Mouse (Mus musculus): Measurements from ENCODE around the gene Ing2.

GRCm38 (mm10) chr8:47683994-47684393 is 8.6 kb upstream of the Ing2 start:
- TF ChIP-seq EP300 (IDR thresholded peaks at IDR 0.05; ENCODE audit: low read depth in 1 of 2, low read length in 2 of 2) (no peak), MXI1 (IDR thresholded peaks at IDR 0.05; ENCODE audit: low read depth, low read length) (no peak), MYC (IDR thresholded peaks at IDR 0.05; ENCODE audit: low read depth, low read length) (no peak), CTCF (IDR thresholded peaks at IDR 0.05 in 2 of 3, conservative IDR thresholded peaks at IDR 0.05 in 1 of 3; ENCODE audit: control insufficient read depth in 1 of 3, insufficient read depth in 1 of 3, low read depth in 2 of 3, low read length in 3 of 3, poor library complexity in 1 of 3, severe bottlenecking in 1 of 3) (no peak), POLR2AphosphoS2 (IDR thresholded peaks at IDR 0.05; ENCODE audit: low read length) (no peak), BHLHE40 (IDR thresholded peaks at IDR 0.05; ENCODE audit: borderline replicate concordance, low read depth, low read length) (no peak), POLR2AphosphoS5 (IDR thresholded peaks at IDR 0.05; ENCODE audit: borderline replicate concordance, low read depth, low read length) (no peak), ETS1 (IDR thresholded peaks at IDR 0.05; ENCODE audit: low read depth, low read length) (no peak), GABPA (IDR thresholded peaks at IDR 0.05; ENCODE audit: low read depth, low read length) (no peak), CHD2 (IDR thresholded peaks at IDR 0.05; ENCODE audit: low read length) (no peak), NRF1 (IDR thresholded peaks at IDR 0.05; ENCODE audit: insufficient read depth, low read depth, low read length, poor library complexity, severe bottlenecking) (no peak), POLR2A (IDR thresholded peaks at IDR 0.05; ENCODE audit: control insufficient read depth in 1 of 2, insufficient read depth in 1 of 2, low read depth in 1 of 2, low read length in 2 of 2, poor library complexity in 1 of 2) (no peak)
